Mouse (Mus musculus) stomach, postnatal 0 days (tissue): ENCODE data around the gene Ttc29.

Experiments
- CTCF ChIP-seq: IDR thresholded peaks from 2 replicates; pipeline ENCODE4 v1.5.1; 2016; ENCODE audit warnings: antibody characterized with exemption, low read depth, mild to moderate bottlenecking, moderate library complexity
- EP300 ChIP-seq: optimal IDR thresholded peaks from 2 replicates; pipeline ENCODE3; 2016; ENCODE audit warnings: antibody characterized with exemption

- TF ChIP-seq CTCF (no peak), EP300 (no peak)
Measured at GRCm38 (mm10) chr8:78354801-78355200, 141.7 kb downstream of the Ttc29 start.
